Mouse (Mus musculus) heart, embryonic 16.5 days (tissue): ENCODE data around the gene BC024978. TPM values are rescaled to one million over a fixed set of nuclear protein-coding genes. Genes with fewer than 3 reads are reported as not detected.
A peak's percentile ranks its signal among the peaks of the same experiment; 100 is the strongest.

ENCODE experiments used
- ATAC-seq: fragments of 200-750 bp; cut with Nextera tagmentation; replicated peaks from 2 replicates; pipeline ENCODE4 v1.8.0; 2017; ENCODE audit warnings: moderate number of reproducible peaks; ENCODE audit not compliant: insufficient read depth, low FRiP score; ENCODE audit errors: extremely low read depth
- H3K27ac ChIP-seq: fragments of 300-500 bp; sonication (generic); 2 replicates; pipeline ENCODE4 v1.5.1; 2014; ENCODE audit warnings: mild to moderate bottlenecking, low read length, control low read depth, moderate library complexity
- H3K27me3 ChIP-seq: fragments of 300-500 bp; sonication (generic); 2 replicates; pipeline ENCODE4 v1.6.1; 2014; ENCODE audit warnings: low read length, mixed read lengths; ENCODE audit not compliant: control insufficient read depth, insufficient read depth
- H3K36me3 ChIP-seq: fragments of 300-500 bp; sonication (generic); 2 replicates; pipeline ENCODE4 v1.6.1; 2014; ENCODE audit not compliant: control insufficient read depth, insufficient read depth
- H3K4me1 ChIP-seq: fragments of 300-500 bp; sonication (generic); 2 replicates; pipeline ENCODE4 v1.6.1; 2014; ENCODE audit warnings: low read length, mixed read lengths; ENCODE audit not compliant: control insufficient read depth, insufficient read depth
- H3K4me2 ChIP-seq: fragments of 300-500 bp; sonication (generic); 2 replicates; pipeline ENCODE4 v1.6.1; 2014; ENCODE audit warnings: low read depth, mild to moderate bottlenecking, control low read depth, low read length
- H3K4me3 ChIP-seq: fragments of 300-500 bp; sonication (generic); 2 replicates; pipeline ENCODE4 v1.5.1; 2014; ENCODE audit warnings: mild to moderate bottlenecking, control low read depth, low read length
- H3K9ac ChIP-seq: fragments of 300-500 bp; sonication (generic); 2 replicates; pipeline ENCODE4 v1.6.1; 2014; ENCODE audit warnings: low read length, control low read depth
- H3K9me3 ChIP-seq: fragments of 300-500 bp; sonication (generic); replicated peaks from 2 replicates; pipeline ENCODE4 v1.6.1; 2016; ENCODE audit warnings: low read length; ENCODE audit not compliant: control insufficient read depth
- WGBS: fragments of 180-500 bp; shearing (Covaris S2); extraction: QIAGEN DNeasy Blood & Tissue Kit; methylation state at CpG from one replicate; pipeline ENCODE4 v1.1.7; 2014; 5-methylcytosine and 5-hydroxymethylcytosine counted together
- polyA plus RNA-seq: library from polyadenylated mRNA; unstranded; fragments of >200 nt; fragmentation: Nextera tagmentation; extraction: Ambion mirVana; gene quantifications from 2 replicates; pipeline ENCODE4 v1.2.1, GENCODE M21; 2015

Gene BC024978
- polyA plus RNA-seq, 1 experiment from 2014 or later: 2.6 TPM

GRCm38 (mm10) chr7:27168371-27168770 lies 27.2 kb upstream of the BC024978 start:
- H3K9ac ChIP-seq: no peak overlapping the region
- peaks cover 32% of the 10 kb centered on the region for H3K36me3 ChIP-seq
- no peak overlapping the region for H3K27ac ChIP-seq
- H3K4me3 ChIP-seq: no peak overlapping the region
- 92% methylated on average over 5 of the region's 5 CpGs for WGBS
- H3K4me2 ChIP-seq: no peak overlapping the region
- no peak for ATAC-seq
- no peaks in the 10 kb centered on the region for H3K27me3 ChIP-seq
- H3K9me3 ChIP-seq: no peaks in the 10 kb centered on the region
- H3K4me1 ChIP-seq: peaks cover 27% of the 10 kb centered on the region

- Histone ChIP-seq H3K4me1 (peaks cover 5% of the 10 kb centered on the region; the same call in 1 of the 2 replicates), H3K36me3 (peaks cover 30% of the 10 kb centered on the region), H3K9me3 (no peaks in the 10 kb centered on the region), H3K4me2 (no peak overlapping the region), H3K4me3 (no peak overlapping the region), H3K27me3 (no peaks in the 10 kb centered on the region), H3K27ac (no peak overlapping the region), H3K9ac (no peak overlapping the region)
- 88% methylated on average over 3 of the region's 3 CpGs for WGBS
- ATAC-seq: no peak
Measured at GRCm38 (mm10) chr7:27170981-27171380, 24.6 kb upstream of the BC024978 start.

- no peak for ATAC-seq
- Histone ChIP-seq H3K4me2 (no peak overlapping the region), H3K27ac (no peak overlapping the region), H3K36me3 (peaks cover 30% of the 10 kb centered on the region), H3K4me3 (no peak overlapping the region), H3K4me1 (peaks cover 8% of the 10 kb centered on the region; the same call in 1 of the 2 replicates), H3K9me3 (no peaks in the 10 kb centered on the region), H3K27me3 (no peaks in the 10 kb centered on the region), H3K9ac (no peak overlapping the region)
- WGBS: 92% methylated on average over 15 of the region's 15 CpGs
Measured at GRCm38 (mm10) chr7:27174496-27174895, 21.1 kb upstream of the BC024978 start.

GRCm38 (mm10) chr7:27174896-27175295 lies 20.7 kb upstream of the BC024978 start:
- H3K27me3 ChIP-seq: no peaks in the 10 kb centered on the region
- H3K36me3 ChIP-seq: peaks cover 30% of the 10 kb centered on the region
- WGBS: 76% methylated on average over 7 of the region's 7 CpGs

GRCm38 (mm10) chr7:27177942-27178323 lies 17.6 kb upstream of the BC024978 start:
- H3K27me3 ChIP-seq: no peaks in the 10 kb centered on the region
- H3K4me2 ChIP-seq: peak overlapping the region; percentile 71
- peaks cover 13% of the 10 kb centered on the region for H3K4me1 ChIP-seq
- WGBS: 22% methylated on average over 4 of the region's 4 CpGs
- no peak for ATAC-seq
- H3K9ac ChIP-seq: peak overlapping the region; percentile 79
- peak overlapping the region; percentile 89 for H3K4me3 ChIP-seq
- 0 out of 2 replicates have a peak, but pooled peaks cover 10% of the 10 kb centered on the region for H3K36me3 ChIP-seq
- no peaks in the 10 kb centered on the region for H3K9me3 ChIP-seq
- H3K27ac ChIP-seq: peak overlapping the region; percentile 95

More at GRCm38 (mm10) chr7:27174896-27175295, 20.7 kb upstream of the BC024978 start:
- Histone ChIP-seq H3K4me3 (no peak overlapping the region), H3K27ac (no peak overlapping the region), H3K4me2 (no peak overlapping the region), H3K4me1 (peaks cover 12% of the 10 kb centered on the region), H3K9me3 (no peaks in the 10 kb centered on the region), H3K9ac (no peak overlapping the region)
- ATAC-seq: no peak

GRCm38 (mm10) chr7:27178324-27179216 lies 17.0 kb upstream of the BC024978 start, which contains the start of gene Rab4b:
Gene Rab4b, minus strand, starts transcription at chr7:27178896.
- Histone ChIP-seq H3K9ac (peak within 1 kb of the TSS; percentile 79), H3K4me1 (peaks cover 13% of the 10 kb centered on the region), H3K4me3 (peak within 1 kb of the TSS; percentile 89), H3K36me3 (0 out of 2 replicates have a peak, but pooled peaks cover 5% of the 10 kb centered on the region), H3K4me2 (peak within 1 kb of the TSS; percentile 71), H3K27ac (peak within 1 kb of the TSS; percentile 95), H3K9me3 (no peaks in the 10 kb centered on the region), H3K27me3 (no peaks in the 10 kb centered on the region)
- ATAC-seq: peak; percentile 98
- 1% methylated on average over 50 of the region's 53 CpGs for WGBS

GRCm38 (mm10) chr7:27179217-27179918 lies 16.2 kb upstream of the BC024978 start:
- Histone ChIP-seq H3K4me2 (peak overlapping the region; percentile 62), H3K4me3 (peak overlapping the region; percentile 89), H3K9ac (peak overlapping the region; percentile 50; the same call in 1 of the 2 replicates), H3K27ac (peak overlapping the region; percentile 64), H3K36me3 (peaks cover 3% of the 10 kb centered on the region; the same call in 1 of the 2 replicates), H3K4me1 (peaks cover 13% of the 10 kb centered on the region), H3K9me3 (no peaks in the 10 kb centered on the region), H3K27me3 (no peaks in the 10 kb centered on the region)
- WGBS: 43% methylated on average over 16 of the region's 16 CpGs
- ATAC-seq: no peak

GRCm38 (mm10) chr7:27180036-27180435 lies 15.5 kb upstream of the BC024978 start:
- Histone ChIP-seq H3K9me3 (peaks cover 2% of the 10 kb centered on the region; the same call in 1 of the 2 replicates), H3K27me3 (no peaks in the 10 kb centered on the region), H3K9ac (no peak overlapping the region), H3K36me3 (peaks cover 8% of the 10 kb centered on the region), H3K4me3 (no peak overlapping the region), H3K4me2 (no peak overlapping the region), H3K27ac (peak overlapping the region; percentile 64; the same call in 1 of the 2 replicates), H3K4me1 (peaks cover 13% of the 10 kb centered on the region)
- no peak for ATAC-seq
- 47% methylated on average over 5 of the region's 5 CpGs for WGBS
